Mouse (Mus musculus) stomach, postnatal 0 days (tissue): ENCODE results near the gene Coro1b.

ENCODE experiments used
- CTCF ChIP-seq: IDR thresholded peaks from 2 replicates; pipeline ENCODE4 v1.5.1; 2016; ENCODE audit warnings: antibody characterized with exemption, low read depth, mild to moderate bottlenecking, moderate library complexity
- EP300 ChIP-seq: optimal IDR thresholded peaks from 2 replicates; pipeline ENCODE3; 2016; ENCODE audit warnings: antibody characterized with exemption

DNA sequence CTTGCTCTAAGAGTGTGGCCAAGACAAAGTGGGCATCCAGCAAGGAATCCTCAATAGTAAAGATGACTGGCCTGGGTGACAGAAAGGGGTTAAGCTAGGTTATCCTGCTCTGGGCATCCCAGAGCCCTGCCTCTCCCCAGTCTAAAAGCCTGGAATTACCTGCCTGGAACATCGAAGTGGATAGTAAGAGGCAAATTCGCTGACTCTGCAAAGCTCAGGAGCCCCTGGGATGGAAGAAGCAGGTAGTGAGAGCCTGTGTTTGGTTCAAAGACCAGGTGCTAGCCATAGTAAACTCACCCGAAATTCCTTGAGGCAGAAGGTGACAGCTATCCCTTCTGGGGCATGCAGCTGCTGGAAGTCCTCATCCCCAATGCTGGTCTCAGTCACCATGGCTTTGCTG lies 48.8 kb downstream of the Coro1b start:
- TF ChIP-seq CTCF (no peak), EP300 (no peak)
